Comparison of ENCODE assay signal across 24 mouse cellular contexts in genomic region chr12:89553223-89553880, GRCm38 (mm10).
A peak's percentile ranks its signal among the peaks of the same experiment; 100 is the strongest.
DNase-seq lines count a peak whose midpoint lies in the region; TF ChIP-seq lines count a peak whose summit lies in the region.
"Had no signal": no experiment of that assay in that cellular context is flagged by ENCODE, and none has a peak within 500 bp of the region (broad histone marks: within the 10 kb centered on the region; RNA-seq: fewer than 3 reads in every experiment).

No protein-coding gene starts in this region.

- no peak overlapping the region for H3K4me3 ChIP-seq in left cerebral cortex, adult 2 months
- H3K4me3 ChIP-seq: embryonic facial prominence, embryonic 12.5 days; heart, embryonic 10.5 days; heart, embryonic 15.5 days; kidney, embryonic 15.5 days; midbrain, embryonic 15.5 days had no signal

- intact Hi-C loops in left cerebral cortex, postnatal 4 days (cut with DNase I), result no loop called here
- intact Hi-C loops in left cerebral cortex, adult 2 months (cut with DNase I), result loop anchor here (10.0 kb wide), 2 partner anchors 171 to 1011 kb away; no protein-coding TSS in a partner anchor

- no peak for TF ChIP-seq CTCF in left cerebral cortex, adult 2 months (IDR thresholded peaks at IDR 0.05)

- H3K27ac ChIP-seq in left cerebral cortex, adult 2 months, result no peak overlapping the region
- H3K27ac ChIP-seq: embryonic facial prominence, embryonic 12.5 days; heart, embryonic 10.5 days; heart, embryonic 15.5 days; kidney, embryonic 15.5 days; liver, embryonic 14.5 days; macrophage; midbrain, embryonic 15.5 days had no signal

- peak; percentile 41 for DNase-seq in left cerebral cortex, postnatal 4 days
- no peak for DNase-seq in left cerebral cortex, adult 2 months (ENCODE audit: extremely low spot score in 1 of 2, low spot score in 2 of 2)
- peak; percentile 77 to 89 for DNase-seq in cerebellum, adult 18-20 months
- peak; percentile 78 to 79 for DNase-seq in cerebellum, postnatal 10 days
- DNase-seq in retina, postnatal 1 day, result peak; percentile 17
- no peak for DNase-seq in testis, postnatal 10 days (ENCODE audit: low spot score)
- no peak for DNase-seq in gastrocnemius, postnatal 10 days
- DNase-seq: adrenal gland, postnatal 25 days; embryo, embryonic 11 days; gastrocnemius, postnatal 25 days; heart, adult 11 months; kidney, adult 11 months; kidney, postnatal 4 days; layer of hippocampus, postnatal 36 days; liver; lung, adult 2 months; lung, postnatal 10 days had no signal

Comparison
In these comparisons a context has a peak if more than half of its experiments do, and no peak if none do; other contexts are left out.
1. DNase-seq: peak in left cerebral cortex, postnatal 4 days (single experiment), cerebellum, adult 18-20 months (2 of 2), cerebellum, postnatal 10 days (2 of 2) and retina, postnatal 1 day (single experiment); none in left cerebral cortex, adult 2 months (0 of 2), testis, postnatal 10 days (single experiment) and gastrocnemius, postnatal 10 days (single experiment).